Mouse (Mus musculus) cortical plate, adult 2 months (tissue): ENCODE measurements at regions not wholly inside any gene's neighbourhood (a gene's known extent, or its start where the extent isn't known, plus 50 kb on each side); places are given as distances from the start of the nearest gene placed in this dataset.

ENCODE experiments used
- CTCF ChIP-seq: fragments of 200-500 bp; IDR thresholded peaks from 2 replicates; pipeline ENCODE4 v1.5.1; 2011; ENCODE audit warnings: mild to moderate bottlenecking, control low read depth, low read length; ENCODE audit not compliant: insufficient read depth; ENCODE audit errors: extremely low read depth
- POLR2A ChIP-seq: fragments of 200-500 bp; IDR thresholded peaks from 2 replicates; pipeline ENCODE4 v1.6.1; 2011; ENCODE audit warnings: mild to moderate bottlenecking, low read length, control low read depth; ENCODE audit not compliant: insufficient read depth; ENCODE audit errors: extremely low read depth

DNA sequence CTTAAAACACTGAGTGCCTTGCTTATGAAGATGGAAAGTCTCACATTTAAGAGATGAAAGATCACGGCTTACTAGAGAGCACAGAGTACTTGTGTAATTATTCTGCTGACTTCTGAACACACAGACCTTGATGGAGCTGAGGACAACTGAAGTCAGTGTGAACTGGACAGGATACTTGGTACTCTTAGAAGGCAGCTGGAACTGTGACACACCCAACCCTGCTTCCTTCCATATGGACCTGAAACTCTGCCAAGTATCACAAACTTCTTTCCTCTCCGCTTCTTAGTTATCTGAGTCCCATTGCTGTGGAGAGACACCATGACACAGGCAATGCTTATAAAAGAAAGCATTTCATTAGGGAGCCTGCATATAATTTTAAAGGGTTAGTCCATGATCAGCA is 365.3 kb downstream of the Cbln4 start:
- no peak for TF ChIP-seq CTCF
- no peak for TF ChIP-seq POLR2A
